Mouse (Mus musculus) embryonic fibroblast, embryonic 13.5 days (primary cell): ENCODE measurements around the gene Polr1d. TPM values are rescaled to one million over a fixed set of nuclear protein-coding genes. Genes with fewer than 3 reads are reported as not detected.

Experiments
- H3K27ac ChIP-seq: 2 replicates; pipeline ENCODE4 v1.5.1; 2012; ENCODE audit warnings: low read length, control low read depth, inconsistent platforms; ENCODE audit not compliant: insufficient read depth
- H3K4me1 ChIP-seq: 2 replicates; pipeline ENCODE4 v1.6.1; 2011; ENCODE audit warnings: low read length; ENCODE audit not compliant: control insufficient read depth, insufficient read depth
- H3K4me3 ChIP-seq: 2 replicates; pipeline ENCODE4 v1.5.1; 2011; ENCODE audit warnings: mild to moderate bottlenecking, control low read depth, low read length; ENCODE audit not compliant: insufficient read depth
- CTCF ChIP-seq: IDR thresholded peaks from 2 replicates; pipeline ENCODE4 v1.5.1; 2011; ENCODE audit warnings: mild to moderate bottlenecking, control low read depth, low read length, moderate library complexity, borderline replicate concordance; ENCODE audit not compliant: insufficient read depth
- POLR2A ChIP-seq: IDR thresholded peaks from 2 replicates; pipeline ENCODE4 v1.6.1; 2011; ENCODE audit warnings: low read depth, mild to moderate bottlenecking, control low read depth, low read length, moderate library complexity
- polyA plus RNA-seq: library from polyadenylated mRNA; stranded (reverse); fragments of >200 nt; gene quantifications from 2 replicates; pipeline ENCODE4 v1.2.4, GENCODE M21; 2011; ENCODE audit warnings: low read depth; ENCODE audit not compliant: missing spikeins, insufficient read length

Gene Polr1d
- polyA plus RNA-seq, 1 experiment, result 119 TPM

DNA sequence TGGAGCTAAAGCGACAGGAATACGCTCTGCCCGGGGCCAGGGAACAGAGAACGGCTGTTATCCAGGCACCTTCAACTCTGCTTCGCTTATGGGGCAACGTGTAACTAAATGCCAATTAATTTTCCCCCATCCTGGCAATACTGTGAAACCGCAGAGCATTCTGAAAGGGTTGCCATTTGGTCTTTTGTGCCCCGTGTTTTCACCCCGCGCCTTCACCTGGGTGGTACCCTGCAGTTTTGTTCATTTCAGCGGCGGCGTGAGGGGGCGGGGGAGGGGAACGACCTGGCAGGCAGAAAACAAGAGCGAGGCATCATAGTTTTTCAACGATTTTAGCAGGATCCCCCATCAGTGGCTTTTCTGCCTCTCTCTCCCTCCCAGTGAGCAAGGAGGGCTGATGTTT lies 56.8 kb downstream of the Polr1d start:
- no peak overlapping the region for H3K27ac ChIP-seq
- no peak for TF ChIP-seq CTCF
- TF ChIP-seq POLR2A, result no peak
- 0 out of 2 replicates have a peak, but pooled peaks cover 2% of the 10 kb centered on the region for H3K4me1 ChIP-seq
- H3K4me3 ChIP-seq, result no peak overlapping the region

DNA sequence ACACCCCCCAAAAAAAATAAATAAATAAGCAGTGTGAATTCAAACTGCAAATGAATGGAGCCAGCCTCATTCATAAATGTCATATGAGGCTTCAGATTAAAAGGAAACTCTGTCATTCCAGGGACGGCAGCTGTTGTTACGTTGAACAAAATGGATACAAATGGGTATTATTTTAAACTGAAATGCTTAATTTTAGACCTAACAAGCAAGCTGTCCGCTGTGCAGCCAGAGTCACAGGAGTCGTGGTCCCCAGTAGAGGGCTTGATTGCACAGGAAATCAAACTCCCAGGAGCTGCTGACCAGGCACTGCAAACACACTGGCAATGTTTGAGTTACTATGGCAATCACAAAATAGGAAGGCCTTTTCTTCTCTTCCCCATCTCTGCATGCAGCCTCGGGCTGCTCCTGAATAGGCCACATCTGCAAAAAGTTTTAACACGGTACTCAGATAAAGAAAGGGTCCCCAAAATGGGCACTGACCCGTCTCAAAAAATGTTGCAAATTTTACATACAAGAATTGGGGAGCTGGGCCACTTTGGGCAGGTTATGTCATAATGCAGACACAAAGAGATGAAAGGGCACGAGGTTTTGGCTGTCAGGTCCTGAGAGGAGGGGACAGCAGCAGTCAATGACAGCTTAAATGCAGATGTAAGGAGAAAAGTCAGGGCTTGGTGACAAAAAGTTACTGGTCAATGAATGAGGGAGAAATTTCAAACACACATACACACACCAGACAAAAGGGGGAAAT lies 57.7 kb downstream of the Polr1d start:
- no peak for TF ChIP-seq POLR2A
- TF ChIP-seq CTCF, result no peak
- H3K4me1 ChIP-seq, result 0 out of 2 replicates have a peak, but pooled peaks cover 2% of the 10 kb centered on the region
- no peak overlapping the region for H3K27ac ChIP-seq
- no peak overlapping the region for H3K4me3 ChIP-seq

DNA sequence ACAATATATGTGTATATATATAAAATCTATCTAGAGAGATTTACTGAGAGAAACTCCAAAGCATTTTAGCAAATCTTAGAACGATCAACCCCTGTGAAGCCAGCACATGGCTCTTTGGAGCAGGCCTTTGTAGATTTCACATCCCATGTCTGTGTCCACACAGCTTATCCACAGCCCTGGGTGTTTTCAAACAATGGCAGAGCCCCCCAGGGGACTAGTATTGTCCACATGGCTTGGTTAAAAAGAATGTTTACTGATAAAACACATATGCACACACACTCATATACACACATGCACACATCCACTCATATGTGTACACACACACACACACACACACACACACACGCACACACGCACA lies 58.2 kb downstream of the Polr1d start:
- Histone ChIP-seq H3K4me3 (no peak overlapping the region), H3K27ac (no peak overlapping the region), H3K4me1 (0 out of 2 replicates have a peak, but pooled peaks cover 2% of the 10 kb centered on the region)
- TF ChIP-seq POLR2A (no peak), CTCF (no peak)

DNA sequence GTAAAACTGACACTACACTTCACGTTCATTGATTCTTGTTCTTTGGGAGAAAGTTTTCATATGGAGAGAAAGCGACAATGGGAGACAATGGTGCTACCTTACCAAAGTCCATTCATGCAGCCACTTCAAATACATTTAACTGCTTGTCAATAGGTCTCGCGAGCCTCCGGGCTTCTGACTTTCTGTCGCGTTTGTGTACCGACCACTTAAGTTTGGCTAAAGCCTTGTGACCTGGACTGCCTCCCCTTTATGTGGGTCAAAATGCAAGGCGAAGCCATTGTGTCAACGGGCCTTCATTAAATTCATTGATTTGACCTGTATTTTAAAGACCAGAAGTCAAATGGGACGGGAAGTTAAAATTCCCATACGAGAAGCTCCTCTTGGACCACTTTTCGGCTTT lies 59.1 kb downstream of the Polr1d start:
- Histone ChIP-seq H3K27ac (no peak overlapping the region), H3K4me3 (no peak overlapping the region), H3K4me1 (0 out of 2 replicates have a peak, but pooled peaks cover 2% of the 10 kb centered on the region)
- TF ChIP-seq CTCF, result no peak
- TF ChIP-seq POLR2A, result no peak

DNA sequence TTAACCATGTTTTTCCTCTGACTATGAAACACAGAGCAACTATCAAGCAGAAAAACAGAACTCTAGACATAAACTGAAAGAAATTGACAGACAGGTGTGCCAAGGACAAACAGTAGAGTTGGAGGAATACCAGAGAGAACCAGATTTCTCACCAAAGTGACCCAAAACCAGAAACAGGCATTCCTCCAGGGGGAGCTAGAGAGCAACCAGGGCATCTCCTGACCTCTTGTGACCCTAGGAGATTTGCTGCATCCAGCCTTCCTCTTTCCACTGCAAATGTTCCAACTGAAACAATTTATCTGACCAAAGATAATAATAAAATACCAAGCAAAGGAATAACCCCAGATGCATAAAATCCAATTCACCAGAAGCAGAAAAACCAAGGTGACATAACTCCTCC lies 70.5 kb downstream of the Polr1d start:
- no peak overlapping the region for H3K27ac ChIP-seq
- H3K4me1 ChIP-seq, result no peaks in the 10 kb centered on the region
- TF ChIP-seq POLR2A, result no peak
- TF ChIP-seq CTCF, result no peak
- H3K4me3 ChIP-seq, result no peak overlapping the region

DNA sequence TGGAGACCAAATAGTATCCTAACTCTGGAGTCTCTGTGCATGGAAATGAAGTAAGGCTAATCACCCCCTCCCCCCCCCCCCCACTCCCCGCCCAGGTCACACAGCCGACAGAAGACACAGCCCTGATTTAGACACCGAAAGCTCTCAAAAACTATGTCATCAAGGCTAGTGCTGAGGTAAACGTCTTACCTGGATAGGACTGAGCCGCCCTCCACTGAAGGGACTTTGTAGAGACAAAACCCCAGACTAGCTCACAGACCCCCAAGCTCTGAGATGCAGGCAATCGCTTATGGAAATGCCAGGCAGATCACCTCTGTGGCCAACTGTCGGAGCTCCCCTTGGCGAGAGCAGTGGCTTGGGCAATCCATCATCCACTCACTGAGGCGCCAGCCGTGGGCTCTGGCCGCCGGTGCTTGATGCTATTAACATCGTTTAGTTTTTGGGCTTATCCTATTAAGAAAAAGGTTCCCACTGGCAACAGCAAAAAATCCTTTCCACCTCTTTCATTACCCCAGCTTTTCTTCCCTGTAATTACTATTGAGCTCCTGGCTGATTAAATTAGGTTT lies 78.0 kb downstream of the Polr1d start:
- H3K4me3 ChIP-seq, result no peak overlapping the region
- no peaks in the 10 kb centered on the region for H3K4me1 ChIP-seq
- H3K27ac ChIP-seq, result no peak overlapping the region
- TF ChIP-seq CTCF (no peak), POLR2A (no peak)

DNA sequence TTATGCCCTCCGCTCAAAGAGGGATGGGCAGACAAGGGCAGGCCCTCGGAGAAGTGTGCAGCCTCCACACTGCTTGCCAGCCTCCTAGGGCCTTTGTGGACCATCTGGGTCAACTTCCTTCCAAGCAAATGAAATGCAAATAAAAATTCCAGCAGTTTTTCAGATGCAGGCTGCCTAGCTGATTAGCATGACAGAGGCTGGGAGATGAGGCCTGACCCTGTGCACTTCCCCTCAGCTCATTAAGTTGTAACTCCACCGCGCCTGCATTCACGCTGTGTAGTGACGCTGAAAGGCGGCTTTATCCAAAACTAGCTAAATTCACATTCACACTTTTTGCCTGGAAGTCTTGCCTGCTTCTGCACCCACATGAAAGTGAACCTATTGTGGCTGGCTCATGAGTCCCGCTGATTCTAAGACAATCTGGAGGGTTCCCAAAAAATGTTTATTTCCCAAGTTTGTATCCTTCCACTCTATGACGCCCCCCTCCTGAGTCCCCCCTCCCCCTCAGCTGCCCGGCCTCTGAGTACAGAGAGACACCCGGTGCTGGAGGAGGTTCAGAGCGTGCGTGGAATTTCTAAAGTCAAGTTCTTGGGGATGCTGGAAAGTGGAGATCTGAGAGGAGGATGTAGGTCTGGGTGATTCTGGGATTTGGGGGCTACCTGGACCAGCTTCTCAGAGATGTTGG lies 78.7 kb downstream of the Polr1d start:
- no peak overlapping the region for H3K27ac ChIP-seq
- TF ChIP-seq CTCF (no peak), POLR2A (no peak)
- no peak overlapping the region for H3K4me3 ChIP-seq
- no peaks in the 10 kb centered on the region for H3K4me1 ChIP-seq

DNA sequence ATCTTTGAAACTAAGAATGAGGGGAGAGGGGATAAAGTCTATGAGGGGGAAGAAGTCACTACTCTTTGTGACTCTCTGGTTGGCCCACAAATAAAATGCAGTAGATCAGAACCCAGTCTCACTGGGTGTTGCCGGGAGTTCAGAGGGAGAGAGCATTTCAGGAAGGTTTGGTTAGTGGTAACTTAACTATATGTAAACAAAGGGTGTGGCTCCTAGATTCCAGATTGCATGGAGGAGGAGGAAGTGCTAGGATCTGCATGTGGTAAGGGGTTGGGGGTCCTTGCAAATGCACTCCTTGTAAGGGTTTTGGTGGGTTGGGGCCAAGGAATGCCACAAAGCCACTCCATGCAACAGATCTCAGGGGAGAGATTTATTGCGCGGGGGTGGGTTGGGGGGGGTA lies 79.5 kb downstream of the Polr1d start:
- Histone ChIP-seq H3K27ac (no peak overlapping the region), H3K4me1 (no peaks in the 10 kb centered on the region), H3K4me3 (no peak overlapping the region)
- no peak for TF ChIP-seq CTCF
- no peak for TF ChIP-seq POLR2A

DNA sequence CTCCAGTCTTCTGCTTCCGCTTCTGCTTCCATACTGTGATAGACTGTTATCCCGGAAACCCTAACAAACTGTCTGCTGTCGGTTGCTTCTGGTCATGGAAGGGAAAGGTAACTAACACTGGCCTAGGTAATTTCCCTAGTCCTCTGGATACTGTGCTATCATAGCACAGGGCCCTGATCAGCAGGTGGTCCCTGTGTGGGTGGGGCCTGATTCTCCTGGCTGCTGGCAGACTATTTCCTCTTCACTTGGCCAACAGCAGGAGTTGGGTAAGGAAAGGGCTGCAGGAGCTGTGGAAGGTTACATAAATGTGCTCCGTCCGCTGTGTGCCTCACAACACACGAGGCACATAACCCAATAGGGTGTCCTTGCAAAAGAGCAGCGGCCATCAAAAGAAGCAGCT lies 80.6 kb downstream of the Polr1d start:
- no peak for TF ChIP-seq POLR2A
- no peak for TF ChIP-seq CTCF

DNA sequence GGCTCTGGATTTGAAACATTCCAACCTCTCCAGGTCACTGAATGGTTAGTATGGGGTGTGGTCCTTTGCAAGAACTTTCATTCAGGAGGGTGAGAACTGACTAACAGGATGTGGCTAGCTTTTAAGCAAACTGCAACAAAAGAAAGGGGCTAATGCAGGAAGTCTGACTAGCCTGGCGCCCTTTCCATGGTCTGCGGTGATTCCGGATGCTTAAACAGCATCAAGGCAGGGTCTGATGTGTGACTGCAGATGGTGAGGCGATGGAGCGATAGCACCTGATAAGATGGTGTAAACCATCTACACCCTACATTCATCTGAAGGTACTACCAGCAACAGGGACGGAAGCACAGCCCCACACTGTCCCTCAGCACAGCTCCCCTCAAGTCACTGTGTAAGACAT lies 82.5 kb downstream of the Polr1d start:
- Histone ChIP-seq H3K4me3 (no peak overlapping the region), H3K4me1 (no peaks in the 10 kb centered on the region), H3K27ac (no peak overlapping the region)
- TF ChIP-seq POLR2A (no peak), CTCF (no peak)

More for the DNA sequence above, 80.6 kb downstream of the Polr1d start:
- no peak overlapping the region for H3K4me3 ChIP-seq
- no peaks in the 10 kb centered on the region for H3K4me1 ChIP-seq
- no peak overlapping the region for H3K27ac ChIP-seq
